Mouse (Mus musculus) adrenal gland (tissue): Measurements from ENCODE around the gene Rora.

ENCODE experiments used
- intact Hi-C: fragments of 180-260 bp; cut with DNase I; formaldehyde crosslinking; loops from one replicate; pipeline ENCODE4 v1.15.1; 2025

Rora gene

DNA sequence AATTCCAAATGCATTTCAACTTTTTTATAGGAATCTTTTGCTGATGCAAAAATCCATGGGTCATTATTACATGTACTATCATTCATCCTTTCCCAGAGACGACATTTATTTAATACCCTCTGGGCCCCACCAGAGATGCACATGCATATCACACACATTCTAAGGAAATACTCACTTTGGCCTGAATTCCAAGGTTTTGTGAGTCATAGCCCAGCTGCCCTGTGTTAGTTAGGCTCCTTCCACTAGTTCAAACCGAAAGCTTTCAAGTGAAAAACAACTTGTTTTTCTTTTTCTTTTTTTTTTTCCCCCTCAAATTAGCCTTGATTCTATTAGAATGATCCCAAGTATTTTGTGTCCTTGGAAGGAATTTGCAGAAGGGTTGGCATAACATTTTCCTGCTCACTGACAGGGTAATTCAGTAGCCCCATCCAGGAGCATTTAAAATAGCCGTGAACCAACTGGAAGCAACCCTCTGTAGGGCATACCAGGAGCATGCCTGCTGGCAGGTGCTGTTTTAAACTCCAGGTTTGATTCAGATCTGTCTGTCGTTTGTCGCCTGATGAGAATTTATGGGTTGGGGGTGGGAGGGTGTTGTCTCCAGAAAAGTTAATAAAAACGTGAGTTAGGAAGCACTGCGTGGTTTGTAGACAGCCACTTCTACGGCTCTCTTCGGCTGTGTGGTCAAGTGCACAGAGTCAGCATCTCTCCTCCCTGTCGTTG, 621.3 kb downstream of the Rora start:
- intact Hi-C loops = no loop called here

DNA sequence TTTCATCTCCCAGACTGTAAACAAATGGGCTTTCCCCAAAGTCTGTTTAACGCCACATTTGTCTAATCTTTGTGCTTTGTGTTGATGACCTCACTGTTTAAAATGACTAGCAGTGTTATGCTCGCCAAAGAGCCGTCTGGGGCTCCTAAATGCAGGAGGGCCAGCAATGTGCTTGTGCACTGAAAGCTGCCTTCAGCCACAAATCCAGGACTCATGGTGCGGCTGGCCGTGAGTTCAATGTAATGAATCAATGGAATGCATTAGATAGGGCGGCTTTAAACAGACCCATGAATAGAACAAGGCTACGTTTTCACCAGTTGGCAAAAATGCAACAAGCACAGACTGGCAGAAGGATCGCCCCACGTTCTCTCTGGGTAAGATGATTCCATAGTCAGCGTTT, 623.7 kb downstream of the Rora start:
- intact Hi-C loops = no loop called here

DNA sequence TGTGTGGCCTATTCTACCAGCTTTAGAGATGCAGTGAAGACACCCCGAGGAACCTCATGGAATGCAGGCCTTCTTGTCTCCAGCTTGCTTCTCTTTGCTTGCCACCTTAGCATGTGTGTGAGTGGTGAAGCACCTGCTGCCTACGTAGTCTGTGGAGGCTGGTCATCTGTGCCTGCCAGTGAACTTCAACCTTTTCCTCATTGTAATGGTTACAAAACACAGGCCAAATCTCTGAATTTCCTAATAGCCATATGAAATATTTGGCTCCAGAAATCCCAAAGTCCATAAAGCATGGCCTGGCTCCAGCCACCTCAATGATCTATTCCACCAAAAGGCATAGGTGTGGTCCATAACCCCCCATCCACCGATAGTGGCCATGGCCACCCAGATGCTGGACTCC, 631.4 kb downstream of the Rora start:
- intact Hi-C loops = no loop called here

DNA sequence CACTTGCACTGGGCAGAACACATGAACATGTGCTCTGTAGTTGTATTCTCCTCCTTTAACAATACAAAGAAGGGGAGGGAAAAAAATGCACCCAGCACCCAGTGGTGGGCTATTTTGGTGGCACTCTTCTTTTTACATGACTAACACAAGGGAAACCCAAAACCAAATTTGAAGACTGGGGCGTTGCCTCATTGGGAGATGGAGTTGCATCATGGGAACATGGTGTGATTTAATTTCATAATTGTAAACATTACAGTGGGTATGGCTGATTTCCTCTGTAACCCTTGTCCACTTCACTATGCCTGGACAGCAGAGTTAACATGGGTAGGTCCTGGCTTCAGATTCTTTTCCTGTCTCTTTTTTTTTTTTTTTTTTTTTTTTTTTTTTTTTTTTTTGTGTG, 634.5 kb downstream of the Rora start:
- intact Hi-C loops = no loop called here

DNA sequence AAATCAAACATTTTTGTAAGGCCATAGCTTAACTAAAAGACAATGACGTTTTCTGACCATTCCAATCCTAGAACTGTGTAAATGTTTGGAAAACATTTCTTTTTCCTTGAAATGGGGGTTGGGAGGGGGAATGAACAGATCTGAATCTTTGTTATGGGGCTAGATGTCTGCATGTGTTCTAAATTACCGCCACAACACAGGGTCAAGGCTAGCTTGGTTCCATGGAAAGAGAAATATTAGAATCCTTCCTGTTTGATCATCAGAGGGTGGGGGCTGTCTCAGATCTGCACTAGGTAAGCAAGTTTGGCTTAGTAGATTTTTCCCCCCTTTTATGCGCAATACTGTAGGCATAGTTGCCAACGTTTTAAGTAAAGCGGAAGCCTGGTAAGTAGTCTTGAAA, 635.0 kb downstream of the Rora start:
- intact Hi-C loops = no loop called here

DNA sequence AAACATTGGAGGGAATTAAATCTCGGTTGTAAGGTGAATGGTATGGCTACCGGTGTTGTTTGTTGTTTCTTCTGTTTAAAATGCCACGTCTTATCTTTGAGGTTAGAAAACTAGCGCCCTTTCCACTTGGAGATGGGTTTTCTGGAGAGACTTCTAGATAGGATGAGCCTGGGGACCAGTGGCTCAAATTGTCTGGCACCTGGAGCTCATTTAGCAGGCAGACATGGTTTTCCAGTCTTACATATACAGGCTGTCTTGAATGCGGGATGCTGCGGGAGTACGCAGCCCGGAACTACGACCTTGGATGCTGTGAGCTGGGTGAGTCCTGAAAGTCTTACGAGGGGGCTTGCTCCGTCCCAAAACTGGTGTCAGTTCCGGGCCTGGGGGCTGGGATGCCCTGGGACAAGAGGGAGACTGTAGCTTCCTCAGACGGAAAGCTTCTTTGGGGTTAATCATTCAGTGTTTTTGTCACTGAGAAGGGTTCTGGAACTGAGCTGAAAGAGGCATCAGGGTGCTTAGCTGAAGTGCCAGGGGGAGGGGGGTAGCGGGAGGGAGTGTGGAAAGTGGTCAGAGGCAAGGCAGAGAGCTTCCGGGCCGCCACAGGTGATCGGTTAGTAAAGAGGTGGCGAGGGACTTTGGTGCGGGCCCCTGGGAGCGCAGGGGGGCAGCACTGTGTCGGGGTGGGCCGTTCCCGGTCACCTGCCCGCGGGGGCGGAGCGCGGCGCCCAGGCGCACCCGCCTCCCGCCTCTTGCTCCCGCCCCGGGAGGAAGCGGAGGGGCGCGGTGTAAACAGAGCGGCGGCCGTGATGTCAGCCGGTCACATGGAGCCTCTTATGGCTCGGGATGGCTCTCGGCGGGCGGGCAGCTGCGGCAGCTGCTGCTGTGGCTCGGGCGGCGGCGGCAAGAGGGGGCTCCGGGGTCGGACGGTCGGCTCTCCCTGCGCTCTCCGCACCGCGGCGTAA, 635.8 kb downstream of the Rora start:
- intact Hi-C loops = loop anchor here (10.0 kb wide), 1 partner anchor 305 kb away; no protein-coding TSS in a partner anchor

DNA sequence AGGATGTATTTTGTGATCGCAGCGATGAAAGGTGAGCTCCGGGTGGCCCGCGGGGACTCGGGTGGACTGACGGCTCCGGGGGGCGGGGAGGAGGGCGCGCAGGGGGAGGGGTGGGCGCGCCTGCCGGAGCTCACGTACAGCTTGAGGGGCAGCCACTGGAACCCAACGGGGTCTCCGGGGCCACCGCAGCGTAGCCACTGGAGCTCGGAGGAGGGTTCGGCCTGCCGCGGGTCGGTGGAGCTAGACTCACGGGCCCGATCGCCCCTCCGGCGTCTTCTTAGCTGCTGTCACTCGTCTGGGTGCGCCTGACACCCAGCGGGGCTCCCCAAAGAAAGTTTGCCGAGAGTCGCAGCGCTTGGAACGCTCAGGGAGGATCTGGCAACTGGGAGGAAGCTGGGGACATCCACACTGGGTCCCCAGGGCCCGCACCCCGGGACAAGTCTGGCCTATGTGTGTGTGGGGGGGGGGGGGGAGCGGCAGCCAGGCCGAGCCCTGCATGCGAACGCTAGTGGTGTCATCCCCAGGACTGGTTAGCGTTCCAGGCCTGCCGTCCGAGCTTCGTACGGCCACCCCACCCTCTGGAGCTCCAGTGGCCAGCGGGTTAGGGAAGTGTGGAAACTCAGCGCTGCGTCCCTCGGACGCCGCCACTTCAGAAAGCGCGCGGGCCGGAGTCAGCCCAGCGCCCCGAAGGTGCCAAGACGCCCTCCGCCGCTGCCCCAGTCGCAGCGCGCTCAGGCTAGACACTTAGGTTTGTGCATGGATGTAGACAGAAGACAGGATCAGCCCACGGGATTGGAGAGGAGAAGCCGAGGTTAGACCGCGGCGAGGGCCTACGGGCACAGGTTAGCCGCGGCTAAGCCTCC, 636.7 kb downstream of the Rora start:
- intact Hi-C loops = loop anchor here (10.0 kb wide), 1 partner anchor 305 kb away; no protein-coding TSS in a partner anchor

DNA sequence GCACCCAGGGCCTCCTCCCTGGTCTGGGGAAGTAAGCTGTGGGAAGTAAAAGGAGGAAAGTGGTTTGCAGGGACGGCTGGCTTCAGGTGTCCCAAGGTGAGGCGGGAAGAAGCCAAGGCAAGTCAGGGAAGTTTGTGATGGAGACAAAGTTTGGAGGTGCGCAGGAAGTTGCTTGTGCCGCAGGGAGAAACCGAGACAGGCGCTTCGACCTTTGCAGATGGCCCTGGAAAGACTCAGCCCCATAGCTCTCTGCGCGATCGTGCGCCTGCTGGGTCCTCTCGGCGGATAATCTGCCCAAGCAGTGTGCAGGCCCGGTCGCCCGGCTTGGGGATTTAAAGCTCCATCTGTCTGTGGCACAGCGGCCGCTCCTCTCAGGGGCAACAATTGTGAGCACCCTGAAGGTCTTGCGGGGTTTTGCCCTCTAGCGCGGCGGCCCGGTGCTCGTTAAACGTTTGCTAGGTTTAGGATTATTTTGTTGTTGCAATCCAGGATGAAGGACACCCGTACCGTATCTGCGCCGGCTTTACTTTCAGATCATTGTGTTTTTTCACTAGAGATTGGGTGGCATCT, 637.4 kb downstream of the Rora start:
- intact Hi-C loops = loop anchor here (10.0 kb wide), 1 partner anchor 306 kb away; no protein-coding TSS in a partner anchor

DNA sequence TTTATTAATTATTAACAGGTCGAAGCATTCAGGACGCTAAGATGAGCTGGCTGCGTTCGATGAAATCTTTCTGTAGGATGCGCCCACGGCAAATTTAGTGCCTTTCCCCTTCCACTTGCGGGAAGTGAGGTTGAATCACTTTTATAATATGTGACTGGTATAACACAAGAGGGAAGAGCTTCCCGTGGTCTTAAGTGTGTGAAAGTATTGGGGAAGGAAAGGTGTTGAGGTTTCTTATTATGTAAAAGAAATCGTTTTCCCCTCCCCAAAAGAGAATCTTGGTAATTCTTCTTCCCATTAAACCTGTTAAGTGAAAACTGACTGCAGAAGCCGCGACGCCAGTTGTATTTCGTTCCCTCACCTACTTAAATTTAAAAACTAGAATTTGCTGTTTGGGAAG, 637.9 kb downstream of the Rora start:
- intact Hi-C loops = loop anchor here (10.0 kb wide), 1 partner anchor 307 kb away; no protein-coding TSS in a partner anchor

DNA sequence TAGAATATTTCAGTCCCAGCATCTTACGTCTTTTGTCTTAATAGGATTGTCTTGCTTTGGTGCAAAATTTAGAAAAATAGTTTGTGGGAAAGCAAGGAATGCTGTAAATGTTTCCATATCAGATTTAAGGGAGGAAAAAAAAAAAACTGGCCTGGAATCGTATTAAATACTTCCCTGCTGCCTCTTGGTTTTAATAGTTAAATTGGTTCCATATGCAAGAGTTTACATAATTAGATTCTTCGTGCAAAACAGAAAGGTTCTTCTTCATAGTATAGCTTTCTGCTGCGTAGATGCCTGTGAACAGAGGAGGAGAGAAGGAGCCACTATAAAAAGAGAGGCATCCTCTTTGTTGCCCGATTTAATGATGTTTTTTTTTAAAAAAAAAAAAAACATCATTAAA, 638.8 kb downstream of the Rora start:
- intact Hi-C loops = loop anchor here (10.0 kb wide), 1 partner anchor 308 kb away; no protein-coding TSS in a partner anchor

DNA sequence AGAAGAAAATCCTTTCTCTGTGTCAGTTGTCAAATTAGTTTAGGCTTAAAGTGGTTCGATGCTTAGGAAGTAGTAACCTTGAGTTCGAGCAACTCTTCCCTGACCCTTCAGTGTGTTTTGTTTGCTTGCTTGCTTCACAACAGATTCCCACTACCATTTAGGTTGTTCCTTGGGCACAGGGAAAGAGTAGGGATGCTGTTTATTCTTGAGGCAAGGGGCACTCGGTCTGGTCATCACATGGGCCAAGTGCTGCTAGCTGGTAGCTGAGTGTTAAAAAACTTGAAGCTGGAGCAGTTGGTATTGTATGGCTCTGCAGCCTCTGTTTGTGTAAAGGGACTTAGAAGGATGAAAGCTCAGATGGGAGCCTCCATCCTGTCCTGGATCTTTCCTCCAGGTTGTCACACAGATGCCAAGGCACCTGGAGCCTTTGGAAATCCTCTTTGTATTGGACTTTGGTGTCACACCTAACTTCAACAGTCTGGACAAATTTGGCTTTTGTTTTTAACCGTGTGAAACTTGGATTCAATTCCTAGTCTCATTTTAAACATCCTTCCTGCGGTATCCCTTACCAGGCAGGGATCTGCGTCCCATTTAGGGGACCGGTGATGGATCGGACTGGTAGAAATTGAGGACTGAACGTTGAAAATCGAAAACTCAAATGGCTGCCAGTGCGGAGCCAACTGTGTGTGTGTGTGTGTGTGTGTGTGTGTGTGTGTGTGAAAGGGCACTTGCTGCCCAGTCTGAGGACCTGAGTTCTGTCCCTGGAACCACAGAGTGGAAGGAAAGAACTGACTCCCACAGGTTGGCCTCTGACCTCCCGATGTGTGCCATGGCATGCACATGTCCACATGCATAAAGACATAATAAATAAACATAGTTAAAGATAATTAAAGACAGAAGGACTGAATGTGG, 639.4 kb downstream of the Rora start:
- intact Hi-C loops = loop anchor here (10.0 kb wide), 1 partner anchor 308 kb away; no protein-coding TSS in a partner anchor

DNA sequence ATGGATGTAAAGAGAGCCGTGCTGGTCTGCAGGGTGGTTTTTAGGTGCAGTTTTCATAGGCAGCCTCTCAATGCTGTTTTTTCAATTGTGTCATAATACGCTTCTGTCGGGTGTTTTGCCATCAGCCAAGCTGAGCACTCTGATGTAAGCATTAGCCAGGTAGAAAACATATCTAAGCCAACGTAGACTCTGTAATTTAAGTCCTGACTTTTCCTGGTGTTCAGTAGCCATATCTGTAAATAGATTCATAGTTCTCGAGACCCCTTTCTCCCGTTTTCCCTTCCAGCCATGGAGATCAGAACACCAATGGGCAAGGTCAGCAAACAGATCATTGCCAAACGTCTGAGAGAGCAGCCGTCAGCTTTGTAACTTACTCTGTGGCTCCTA, 640.1 kb downstream of the Rora start:
- intact Hi-C loops = loop anchor here (10.0 kb wide), 1 partner anchor 309 kb away; no protein-coding TSS in a partner anchor

DNA sequence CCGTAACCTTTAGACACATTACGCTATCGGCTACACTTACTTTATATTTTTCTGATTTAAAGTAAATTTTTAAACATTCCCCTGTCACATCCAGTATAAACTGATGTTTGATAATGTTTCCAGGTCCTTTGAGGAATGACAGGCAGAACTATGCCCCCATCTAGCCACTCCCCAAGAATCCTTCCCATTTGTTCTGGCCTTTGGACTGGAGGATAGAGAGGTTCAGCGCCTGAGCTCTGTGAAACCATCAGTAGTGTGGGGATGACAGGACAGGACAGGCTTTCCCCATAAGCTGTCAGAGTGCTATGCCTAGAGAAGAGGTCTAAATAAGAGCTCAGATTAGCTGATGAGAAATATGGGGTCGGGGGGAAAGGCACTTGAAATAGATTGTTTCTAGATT, 640.8 kb downstream of the Rora start:
- intact Hi-C loops = loop anchor here (10.0 kb wide), 1 partner anchor 310 kb away; no protein-coding TSS in a partner anchor

DNA sequence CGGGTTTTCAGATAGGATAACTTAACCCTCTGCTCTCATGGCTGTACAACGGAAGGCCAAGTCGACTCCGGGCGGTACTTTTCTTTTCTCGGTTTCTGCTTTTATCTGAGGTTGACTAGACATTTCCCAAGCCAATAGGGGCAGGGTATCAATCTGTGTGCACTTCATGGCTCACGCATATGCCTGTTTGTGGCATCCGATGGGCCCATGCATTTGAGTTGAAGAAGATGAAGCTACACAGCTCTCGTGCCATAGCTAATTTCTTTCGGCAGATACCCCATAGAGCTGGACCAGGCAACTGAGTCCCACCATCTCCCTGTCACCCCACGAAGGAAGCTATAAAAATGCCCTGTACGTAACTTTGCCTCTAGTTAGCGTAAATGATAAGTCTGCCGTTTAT, 641.3 kb downstream of the Rora start:
- intact Hi-C loops = loop anchor here (5.0 to 10.0 kb wide), 2 partner anchors 310 to 478 kb away; no protein-coding TSS in a partner anchor

DNA sequence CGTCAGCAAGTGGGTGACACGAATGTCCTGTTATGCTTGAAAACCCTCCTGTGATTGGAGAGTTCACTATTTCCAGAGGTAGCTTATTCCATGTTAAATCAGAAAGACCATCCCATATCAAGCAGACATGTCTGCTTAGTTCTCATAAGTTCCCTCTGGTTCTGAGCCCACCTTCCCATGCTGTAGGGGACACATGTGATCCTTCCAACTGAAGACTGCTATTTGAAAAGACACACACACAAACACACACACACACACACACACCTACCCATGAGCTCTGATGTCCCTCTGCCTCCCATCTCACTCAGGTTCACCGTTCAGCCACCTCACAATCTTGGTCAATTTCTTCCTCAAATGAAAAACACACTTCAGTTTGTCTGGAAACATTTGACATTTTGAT, 642.2 kb downstream of the Rora start:
- intact Hi-C loops = loop anchor here (5.0 to 10.0 kb wide), 2 partner anchors 311 to 479 kb away; no protein-coding TSS in a partner anchor

DNA sequence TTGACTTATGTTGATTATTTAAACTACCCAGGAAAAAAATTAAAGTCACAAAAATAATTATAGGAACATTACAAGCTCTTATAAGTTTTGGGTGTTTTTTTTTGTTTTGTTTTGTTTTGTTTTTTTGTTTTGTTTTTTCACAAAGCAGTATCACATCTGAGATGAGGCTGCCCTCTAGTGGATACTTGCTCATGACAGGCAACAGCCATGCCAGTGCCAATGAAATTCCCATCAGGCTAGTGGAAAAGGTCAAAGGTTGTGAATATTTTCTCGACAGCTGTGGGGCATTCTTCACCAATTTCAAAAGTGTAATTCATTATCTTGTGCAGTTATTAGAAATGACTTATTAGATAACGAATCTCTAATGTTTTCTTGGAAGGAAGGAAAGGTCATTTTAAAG, 642.8 kb downstream of the Rora start:
- intact Hi-C loops = loop anchor here (5.0 to 10.0 kb wide), 2 partner anchors 312 to 479 kb away; no protein-coding TSS in a partner anchor

DNA sequence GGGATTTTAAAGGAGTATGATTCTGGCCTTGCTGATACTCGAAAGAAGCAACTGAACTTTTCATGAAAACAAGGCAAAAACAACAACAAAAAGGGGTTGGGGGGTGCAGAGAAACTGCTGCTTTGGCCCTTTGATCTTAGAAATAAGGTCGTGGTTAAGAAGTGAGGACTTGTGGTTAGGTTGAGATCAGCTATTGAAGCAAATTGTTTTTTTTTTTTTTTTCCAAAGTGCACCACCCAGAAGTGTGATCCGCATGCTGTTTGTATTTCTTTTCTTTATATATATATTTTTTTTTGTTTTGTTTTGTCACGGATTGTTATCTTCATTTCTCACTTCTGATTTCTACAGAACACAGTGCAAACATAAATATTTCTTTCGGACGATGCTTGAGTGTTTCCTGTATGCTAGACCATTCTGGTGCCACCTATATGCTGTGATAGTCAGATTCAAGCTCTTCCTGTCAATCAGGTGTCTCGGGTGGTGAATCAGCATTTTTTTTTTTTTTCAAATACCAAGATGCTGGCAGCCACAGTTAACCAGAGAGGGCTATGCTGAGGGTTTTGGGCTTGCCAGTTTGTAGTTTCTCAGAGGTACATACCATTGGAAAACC, 644.3 kb downstream of the Rora start:
- intact Hi-C loops = loop anchor here (5.0 to 10.0 kb wide), 2 partner anchors 313 to 481 kb away; no protein-coding TSS in a partner anchor

DNA sequence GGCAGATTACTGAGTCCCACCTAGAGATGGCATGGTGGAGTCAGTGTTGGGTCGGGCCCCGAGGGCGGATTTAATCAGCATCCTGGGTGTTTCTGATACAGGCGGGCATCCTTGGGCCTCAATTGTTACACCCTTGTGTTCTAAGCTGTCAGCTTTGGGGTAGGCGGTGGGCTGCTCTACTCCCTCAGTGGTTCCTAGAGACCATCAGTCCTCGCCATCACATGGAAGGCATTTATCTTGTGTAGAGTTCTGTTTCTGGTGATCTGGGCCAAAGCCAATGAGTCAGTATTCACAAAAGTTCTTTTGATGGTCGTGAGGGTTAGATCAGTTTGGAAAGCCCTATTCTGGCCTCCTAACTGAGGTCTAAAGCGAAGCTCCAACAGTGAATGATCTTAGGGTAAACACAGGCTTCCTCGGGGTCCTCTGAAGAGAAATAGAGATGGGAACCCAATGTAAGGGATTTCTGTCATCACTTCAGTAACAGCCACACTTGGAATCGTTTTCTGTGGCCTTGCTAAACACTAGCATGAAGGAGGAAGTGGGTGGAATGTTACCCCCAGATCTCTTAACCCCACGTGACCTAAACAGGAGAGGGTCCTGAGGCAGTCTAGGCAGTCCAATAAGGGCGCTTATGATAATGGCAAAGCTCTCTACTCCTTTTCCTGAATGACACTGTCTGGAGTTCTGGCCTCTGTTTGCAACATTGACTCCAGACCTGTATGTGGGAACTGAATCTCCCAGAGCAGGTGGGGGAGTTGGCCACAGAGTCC, 645.2 kb downstream of the Rora start:
- intact Hi-C loops = loop anchor here (5.0 to 10.0 kb wide), 2 partner anchors 314 to 481 kb away; no protein-coding TSS in a partner anchor
